Mouse (Mus musculus) mammary gland, adult 2 months (tissue): ENCODE data around the gene Slc4a11. TPM values are rescaled to one million over a fixed set of nuclear protein-coding genes. Genes with fewer than 3 reads are reported as not detected.

Experiments used
- polyA plus RNA-seq: library from polyadenylated mRNA; depleted of rRNA; stranded (reverse); fragments of >200 nt; gene quantifications from 2 replicates; pipeline ENCODE4 v1.2.3, GENCODE M21; 2012; ENCODE audit warnings: low replicate concordance; rRNA removed

Slc4a11 gene
- 4.2 and 5.1 TPM in 2 replicates for polyA plus RNA-seq

DNA sequence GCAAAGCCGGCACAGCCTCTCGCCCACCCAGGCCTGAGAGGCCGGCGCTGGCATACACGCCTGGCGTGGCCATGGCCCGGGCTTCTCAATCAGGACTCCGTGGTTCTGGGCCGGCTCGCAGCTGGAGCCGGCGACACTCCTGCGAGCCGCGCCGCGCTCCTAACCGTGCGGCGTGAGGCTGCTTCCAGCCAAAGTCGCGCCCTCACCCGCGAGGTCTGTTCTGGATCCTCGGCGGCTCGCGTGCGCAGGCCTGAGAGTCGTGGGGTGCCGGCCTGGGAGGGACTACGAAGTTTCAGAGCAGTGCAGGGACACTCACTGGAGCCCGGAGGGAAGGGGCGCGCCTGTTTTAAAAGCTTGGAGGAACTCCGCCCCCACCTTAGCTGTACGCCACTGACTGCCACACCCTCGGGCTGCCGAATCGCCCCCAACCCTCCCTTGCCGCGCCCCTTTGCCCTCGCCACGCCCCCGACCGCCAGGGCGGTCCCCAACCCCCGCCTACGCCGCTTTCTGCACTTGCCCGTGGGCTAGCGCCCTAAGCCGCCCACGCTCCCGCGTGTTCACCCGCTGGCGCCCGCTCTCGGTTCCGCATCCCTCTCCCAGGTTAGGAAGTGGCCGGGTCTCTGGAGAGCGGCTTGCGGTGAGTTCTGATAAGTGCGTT lies at the start of gene Slc4a11:
Gene Slc4a11, minus strand, starts transcription at position 367 of the 658 bp plus-strand sequence.

DNA sequence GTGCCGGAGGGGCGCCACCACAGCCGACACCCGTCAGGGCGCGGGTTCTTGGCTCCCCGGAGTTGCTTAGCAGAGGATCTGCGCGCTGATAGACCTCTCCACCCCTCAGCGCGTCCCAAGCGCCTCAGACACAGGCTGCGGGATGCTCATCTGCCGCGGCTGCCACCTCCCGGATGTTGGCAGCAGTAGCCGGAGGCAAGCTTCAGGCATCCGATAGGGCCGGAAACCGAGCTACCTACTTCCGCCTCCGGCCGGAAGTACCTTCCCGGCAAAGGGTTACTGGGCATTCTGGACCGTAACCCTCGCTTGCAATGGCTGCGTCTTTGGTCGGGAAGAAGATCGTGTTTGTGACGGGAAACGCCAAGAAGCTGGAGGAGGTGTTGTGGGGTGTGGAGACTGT lies 29.8 kb downstream of the Slc4a11 start, which contains the start of gene Itpa:
Gene Itpa, plus strand, starts transcription at position 52 of the 400 bp plus-strand sequence.

DNA sequence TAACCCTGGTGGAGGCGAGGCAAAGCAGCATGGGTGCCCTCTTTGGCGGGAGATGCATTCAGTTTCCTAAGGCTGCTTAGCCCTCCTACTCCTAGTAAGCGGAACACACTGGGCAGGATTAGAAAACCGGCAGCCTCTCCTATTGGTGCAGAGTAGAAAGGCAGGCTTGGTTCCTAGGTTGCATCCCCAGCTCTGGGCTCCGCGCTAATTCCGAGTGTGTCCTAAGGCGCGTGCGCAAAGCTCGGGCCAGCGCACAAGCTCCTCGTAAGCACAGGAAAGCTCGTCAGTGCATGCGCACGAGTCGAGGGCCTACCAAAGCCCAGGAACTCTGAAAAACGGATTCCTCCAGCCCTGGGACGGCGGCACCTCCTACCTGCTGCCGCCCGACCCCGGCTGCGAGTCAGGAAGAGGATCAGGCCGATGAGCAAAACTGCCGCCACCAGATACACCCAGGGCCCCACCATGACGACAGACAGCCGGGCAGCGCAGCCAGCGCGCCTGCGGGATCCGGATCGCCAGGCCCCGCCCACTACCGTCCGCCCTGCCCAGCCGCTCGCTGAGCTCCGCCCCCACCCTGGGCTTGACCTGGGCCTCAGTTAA lies 33.1 kb downstream of the Slc4a11 start, which contains the start of gene Ddrgk1:
Gene Ddrgk1, minus strand, starts transcription at position 558 of the 600 bp plus-strand sequence.

DNA sequence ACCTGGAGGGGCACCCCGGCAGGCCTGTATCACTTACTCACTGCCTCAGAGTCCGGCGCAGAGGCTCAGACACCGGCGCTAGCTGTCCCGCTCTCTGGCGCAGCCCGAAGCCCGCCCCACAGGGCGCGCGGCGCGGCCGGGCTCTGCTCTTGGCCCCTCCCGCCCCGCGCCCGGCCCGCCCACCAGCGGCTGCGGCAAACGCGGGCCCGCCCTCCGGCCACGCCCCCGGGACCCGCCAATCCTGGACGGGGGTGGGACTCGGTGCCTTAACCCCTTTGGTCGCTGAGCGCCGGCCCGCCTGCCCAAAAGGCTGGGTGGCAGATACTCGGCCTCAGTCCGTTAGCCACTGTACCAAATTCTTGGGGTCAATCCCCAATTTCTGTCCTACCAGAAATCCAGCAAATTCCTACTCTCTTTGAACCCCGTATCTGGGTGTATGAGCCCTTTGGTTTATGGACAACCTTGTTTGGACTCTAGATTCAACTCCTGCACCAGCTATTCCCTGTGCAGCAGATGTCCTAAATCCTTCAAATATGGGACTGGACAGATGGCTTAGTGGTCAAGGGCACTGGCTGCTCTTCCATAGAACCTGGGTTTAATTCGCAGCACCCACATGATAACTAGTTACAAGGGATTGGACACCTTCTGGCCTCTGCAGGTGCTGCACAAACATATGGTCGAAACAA lies 54.5 kb downstream of the Slc4a11 start, which contains the start of gene Lzts3:
Gene Lzts3, minus strand, starts transcription at position 120 of the 686 bp plus-strand sequence.

Other genes with a start within 250 kb of the Slc4a11 start
- 60.0 and 66.0 TPM in 2 replicates for gene Ptpra, start 247.2 kb downstream of the Slc4a11 start, polyA plus RNA-seq
- gene Mrps26, start 133.8 kb downstream of the Slc4a11 start, polyA plus RNA-seq: 43.1 and 102 TPM in 2 replicates
- gene Oxt, start 121.3 kb downstream of the Slc4a11 start, polyA plus RNA-seq: 0.44 TPM in 1 of 2 replicates, not detected in the other
- not detected in 2 replicates for gene Avp, start 115.0 kb downstream of the Slc4a11 start, polyA plus RNA-seq
- 1.1 and 2.6 TPM in 2 replicates for gene Fastkd5, start 67.5 kb downstream of the Slc4a11 start, polyA plus RNA-seq
- 6.6 and 7.8 TPM in 2 replicates for gene Ubox5, start 67.5 kb downstream of the Slc4a11 start, polyA plus RNA-seq
- gene Lzts3, start 54.7 kb downstream of the Slc4a11 start, polyA plus RNA-seq: 9.7 and 11.4 TPM in 2 replicates
- 79.1 and 84.2 TPM in 2 replicates for gene Ddrgk1, start 32.9 kb downstream of the Slc4a11 start, polyA plus RNA-seq
- gene Itpa, start 29.9 kb downstream of the Slc4a11 start, polyA plus RNA-seq: 23.2 and 24.8 TPM in 2 replicates
- gene 4930402H24Rik, start 208.9 kb upstream of the Slc4a11 start, polyA plus RNA-seq: 48.8 and 102 TPM in 2 replicates
- gene Atrn, start 209.0 kb upstream of the Slc4a11 start, polyA plus RNA-seq: 9.6 and 13.2 TPM in 2 replicates